In the genomic region with DNA sequence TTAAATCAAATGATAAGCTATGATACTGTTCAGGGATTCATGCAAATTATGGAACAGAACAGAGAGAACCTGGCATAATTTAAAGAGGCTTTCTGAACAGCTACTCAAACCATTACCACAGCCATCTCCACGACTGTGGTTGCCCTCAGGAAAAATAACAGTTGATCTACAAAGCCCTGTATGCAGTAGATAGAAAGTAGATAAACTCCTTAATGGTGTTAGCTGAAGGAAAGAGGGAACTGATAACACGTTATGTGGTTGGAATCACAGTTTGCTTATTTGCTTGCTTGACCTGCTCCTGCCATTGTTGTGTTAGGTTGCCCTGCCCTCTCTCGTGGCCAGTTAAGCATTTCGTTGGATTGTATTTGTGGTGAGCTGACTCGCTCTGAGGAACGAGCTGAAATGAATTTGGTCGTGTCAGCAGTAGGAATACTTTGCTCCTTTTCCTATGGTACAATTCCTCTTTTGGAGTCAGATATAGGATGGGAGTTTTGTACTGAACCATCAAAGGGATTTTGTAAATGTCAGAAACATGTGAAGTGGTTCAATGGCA, we compare ENCODE assay signal across 16 mouse cellular contexts.
"Had no signal": no experiment of that assay in that cellular context is flagged by ENCODE, and none has a peak within 500 bp of the region (broad histone marks: within the 10 kb centered on the region; RNA-seq: fewer than 3 reads in every experiment).

No protein-coding gene starts in this region.

- ATAC-seq: intestine, postnatal 0 days; liver, embryonic 12.5 days; midbrain, embryonic 16.5 days had no signal

- H3K9me3 ChIP-seq: limb, embryonic 15.5 days; midbrain, embryonic 12.5 days had no signal

- H3K4me3 ChIP-seq: limb, embryonic 15.5 days; liver, embryonic 12.5 days; midbrain, embryonic 12.5 days had no signal

- H3K27me3 ChIP-seq: limb, embryonic 15.5 days; liver, embryonic 12.5 days; midbrain, embryonic 12.5 days had no signal

- H3K4me2 ChIP-seq: limb, embryonic 15.5 days; liver, embryonic 12.5 days; lung, embryonic 14.5 days; midbrain, embryonic 12.5 days had no signal

- H3K9ac ChIP-seq: limb, embryonic 15.5 days; liver, embryonic 12.5 days; lung, embryonic 14.5 days; midbrain, embryonic 12.5 days had no signal

- H3K4me1 ChIP-seq: limb, embryonic 15.5 days; liver, embryonic 12.5 days; midbrain, embryonic 12.5 days had no signal

- H3K27ac ChIP-seq: limb, embryonic 15.5 days; liver, embryonic 12.5 days; macrophage; midbrain, embryonic 12.5 days; stomach, postnatal 0 days had no signal

- H3K36me3 ChIP-seq: limb, embryonic 15.5 days; liver, embryonic 12.5 days; midbrain, embryonic 12.5 days had no signal

- DNase-seq: kidney, adult 8-10 months; kidney, postnatal 25 days; layer of hippocampus, adult 9-11 months; layer of hippocampus, postnatal 36 days; lung, embryonic 14.5 days; lung, postnatal 10 days; right cerebral cortex, adult 18-20 months; right cerebral cortex, postnatal 25 days; thymus, postnatal 4 days had no signal
